Mouse (Mus musculus) midbrain, embryonic 14.5 days (tissue): ENCODE measurements at regions not wholly inside any gene's neighbourhood (a gene's known extent, or its start where the extent isn't known, plus 50 kb on each side); places are given as distances from the start of the nearest gene placed in this dataset.

Experiments
- ATAC-seq: fragments of 200-750 bp; cut with Nextera tagmentation; 2 replicates; pipeline ENCODE4 v1.8.0; 2017; ENCODE audit warnings: moderate number of reproducible peaks, moderate library complexity; ENCODE audit not compliant: low FRiP score, low TSS enrichment
- DNase-seq: peaks from one replicate; pipeline ENCODE4 v3.0.0-alpha.2; 2015
- H3K27ac ChIP-seq: fragments of 300-500 bp; sonication (generic); replicated peaks from 2 replicates; pipeline ENCODE4 v1.5.1; 2014; ENCODE audit warnings: mild to moderate bottlenecking, low read depth, low read length, moderate library complexity
- H3K27me3 ChIP-seq: fragments of 300-500 bp; sonication (generic); 2 replicates; pipeline ENCODE4 v1.6.1; 2014; ENCODE audit warnings: low read length, control low read depth, mixed read lengths; ENCODE audit not compliant: control insufficient read depth, insufficient read depth
- H3K36me3 ChIP-seq: fragments of 300-500 bp; sonication (generic); 2 replicates; pipeline ENCODE4 v1.6.1; 2014; ENCODE audit warnings: low read length, control low read depth; ENCODE audit not compliant: control insufficient read depth, insufficient read depth
- H3K4me1 ChIP-seq: fragments of 300-500 bp; sonication (generic); 2 replicates; pipeline ENCODE4 v1.6.1; 2014; ENCODE audit warnings: mild to moderate bottlenecking, antibody characterized with exemption, low read length, control low read depth; ENCODE audit not compliant: control insufficient read depth, insufficient read depth
- H3K4me2 ChIP-seq: fragments of 300-500 bp; sonication (generic); 2 replicates; pipeline ENCODE4 v1.6.1; 2014; ENCODE audit warnings: mild to moderate bottlenecking, low read length, moderate library complexity
- H3K4me3 ChIP-seq: fragments of 300-500 bp; sonication (generic); replicated peaks from 2 replicates; pipeline ENCODE4 v1.5.1; 2014; ENCODE audit warnings: low read depth, low read length
- H3K9ac ChIP-seq: fragments of 300-500 bp; sonication (generic); replicated peaks from 2 replicates; pipeline ENCODE4 v1.6.1; 2014; ENCODE audit warnings: mild to moderate bottlenecking, low read length, moderate library complexity
- H3K9me3 ChIP-seq: fragments of 300-500 bp; sonication (generic); 2 replicates; pipeline ENCODE4 v1.6.1; 2016; ENCODE audit warnings: low read length, control low read depth, mixed read lengths; ENCODE audit not compliant: control insufficient read depth
- WGBS: fragments of 180-500 bp; shearing (Covaris S2); extraction: QIAGEN DNeasy Blood & Tissue Kit; methylation state at CpG from one replicate; pipeline ENCODE4 v1.1.7; 2014; 5-methylcytosine and 5-hydroxymethylcytosine counted together

GRCm38 (mm10) chr13:53805872-53806271, 249.6 kb downstream of the Drd1 start:
- Histone ChIP-seq H3K27me3 (no peaks in the 10 kb centered on the region), H3K36me3 (no peaks in the 10 kb centered on the region), H3K4me3 (no peak overlapping the region), H3K4me1 (no peaks in the 10 kb centered on the region), H3K27ac (no peak overlapping the region), H3K9me3 (no peaks in the 10 kb centered on the region), H3K4me2 (no peak overlapping the region), H3K9ac (no peak overlapping the region)
- DNase-seq (peak; percentile 28), ATAC-seq (no peak)
- 42% methylated on average over 4 of the region's 4 CpGs for WGBS

GRCm38 (mm10) chr13:53800978-53801377, 254.5 kb downstream of the Drd1 start:
- H3K9me3 ChIP-seq = no peaks in the 10 kb centered on the region
- no peaks in the 10 kb centered on the region for H3K27me3 ChIP-seq
- no peaks in the 10 kb centered on the region for H3K4me1 ChIP-seq
- no peak overlapping the region for H3K9ac ChIP-seq
- H3K4me3 ChIP-seq = no peak overlapping the region
- ATAC-seq (no peak), DNase-seq (no peak)
- H3K27ac ChIP-seq = no peak overlapping the region
- H3K36me3 ChIP-seq = no peaks in the 10 kb centered on the region
- H3K4me2 ChIP-seq = no peak overlapping the region
- 89% methylated on average over 5 of the region's 5 CpGs for WGBS

- Histone ChIP-seq H3K27ac (no peak overlapping the region), H3K36me3 (no peaks in the 10 kb centered on the region), H3K27me3 (no peaks in the 10 kb centered on the region), H3K4me2 (no peak overlapping the region), H3K9me3 (no peaks in the 10 kb centered on the region), H3K4me3 (no peak overlapping the region), H3K9ac (no peak overlapping the region), H3K4me1 (no peaks in the 10 kb centered on the region)
- ATAC-seq (no peak), DNase-seq (no peak)
- WGBS = 86% methylated on average over 2 of the region's 2 CpGs
Measured at GRCm38 (mm10) chr13:53788809-53789208, 266.7 kb downstream of the Drd1 start.

GRCm38 (mm10) chr13:53783492-53783891, 272.0 kb downstream of the Drd1 start:
- DNase-seq (peak; percentile 93), ATAC-seq (no peak)
- Histone ChIP-seq H3K27me3 (no peaks in the 10 kb centered on the region), H3K9ac (no peak overlapping the region), H3K4me2 (no peak overlapping the region), H3K4me1 (no peaks in the 10 kb centered on the region), H3K4me3 (no peak overlapping the region), H3K27ac (no peak overlapping the region), H3K36me3 (no peaks in the 10 kb centered on the region), H3K9me3 (no peaks in the 10 kb centered on the region)
- 23% methylated on average over 6 of the region's 6 CpGs for WGBS

GRCm38 (mm10) chr13:53779150-53779549, 276.4 kb downstream of the Drd1 start:
- ATAC-seq (no peak), DNase-seq (peak; percentile 89)
- no peak overlapping the region for H3K27ac ChIP-seq
- no peak overlapping the region for H3K9ac ChIP-seq
- no peaks in the 10 kb centered on the region for H3K4me1 ChIP-seq
- no peaks in the 10 kb centered on the region for H3K27me3 ChIP-seq
- no peak overlapping the region for H3K4me2 ChIP-seq
- no peak overlapping the region for H3K4me3 ChIP-seq
- H3K9me3 ChIP-seq = no peaks in the 10 kb centered on the region
- 44% methylated on average over 4 of the region's 4 CpGs for WGBS
- no peaks in the 10 kb centered on the region for H3K36me3 ChIP-seq

- no peak for DNase-seq
Measured at GRCm38 (mm10) chr13:53776421-53776820, 279.1 kb downstream of the Drd1 start.

GRCm38 (mm10) chr13:53775687-53776086, 279.8 kb downstream of the Drd1 start:
- DNase-seq (peak; percentile 62), ATAC-seq (no peak)
- H3K27ac ChIP-seq = no peak overlapping the region
- no peak overlapping the region for H3K4me3 ChIP-seq
- 38% methylated on average over 5 of the region's 5 CpGs for WGBS
- no peaks in the 10 kb centered on the region for H3K4me1 ChIP-seq
- H3K27me3 ChIP-seq = no peaks in the 10 kb centered on the region
- H3K9ac ChIP-seq = no peak overlapping the region
- no peaks in the 10 kb centered on the region for H3K9me3 ChIP-seq
- no peaks in the 10 kb centered on the region for H3K36me3 ChIP-seq
- H3K4me2 ChIP-seq = no peak overlapping the region

More at GRCm38 (mm10) chr13:53776421-53776820, 279.1 kb downstream of the Drd1 start:
- WGBS = 76% methylated on average over 11 of the region's 11 CpGs
- Histone ChIP-seq H3K27me3 (no peaks in the 10 kb centered on the region), H3K4me1 (no peaks in the 10 kb centered on the region), H3K27ac (no peak overlapping the region), H3K4me3 (no peak overlapping the region), H3K9me3 (no peaks in the 10 kb centered on the region), H3K4me2 (no peak overlapping the region), H3K9ac (no peak overlapping the region), H3K36me3 (no peaks in the 10 kb centered on the region)
- no peak for ATAC-seq

- no peaks in the 10 kb centered on the region for H3K36me3 ChIP-seq
- WGBS = 25% methylated on average over 13 of the region's 13 CpGs
- H3K27ac ChIP-seq = no peak overlapping the region
- no peaks in the 10 kb centered on the region for H3K27me3 ChIP-seq
- H3K9me3 ChIP-seq = no peaks in the 10 kb centered on the region
- H3K4me1 ChIP-seq = no peaks in the 10 kb centered on the region
- H3K4me2 ChIP-seq = no peak overlapping the region
- peak; percentile 34; the same call in 1 of the 2 replicates for ATAC-seq
- peak; percentile 92 for DNase-seq
- no peak overlapping the region for H3K4me3 ChIP-seq
- no peak overlapping the region; the same call in 1 of the 2 replicates for H3K9ac ChIP-seq
Measured at GRCm38 (mm10) chr13:53764613-53765243, 290.8 kb downstream of the Drd1 start.

GRCm38 (mm10) chr13:53757576-53758237, 284.8 kb upstream of the Msx2 start:
- WGBS = 71% methylated on average over 13 of the region's 13 CpGs
- DNase-seq (no peak), ATAC-seq (no peak)
- Histone ChIP-seq H3K27me3 (no peaks in the 10 kb centered on the region), H3K4me3 (no peak overlapping the region), H3K27ac (no peak overlapping the region), H3K36me3 (no peaks in the 10 kb centered on the region), H3K4me1 (peaks cover 17% of the 10 kb centered on the region), H3K9me3 (no peaks in the 10 kb centered on the region), H3K9ac (no peak overlapping the region), H3K4me2 (no peak overlapping the region)
